Mouse (Mus musculus): ENCODE results near the gene Cdkal1. TPM values are rescaled to one million over a fixed set of nuclear protein-coding genes. Genes with fewer than 3 reads are reported as not detected.

Cdkal1 gene
- polyA plus RNA-seq, 1 experiment = 0.50 TPM

DNA sequence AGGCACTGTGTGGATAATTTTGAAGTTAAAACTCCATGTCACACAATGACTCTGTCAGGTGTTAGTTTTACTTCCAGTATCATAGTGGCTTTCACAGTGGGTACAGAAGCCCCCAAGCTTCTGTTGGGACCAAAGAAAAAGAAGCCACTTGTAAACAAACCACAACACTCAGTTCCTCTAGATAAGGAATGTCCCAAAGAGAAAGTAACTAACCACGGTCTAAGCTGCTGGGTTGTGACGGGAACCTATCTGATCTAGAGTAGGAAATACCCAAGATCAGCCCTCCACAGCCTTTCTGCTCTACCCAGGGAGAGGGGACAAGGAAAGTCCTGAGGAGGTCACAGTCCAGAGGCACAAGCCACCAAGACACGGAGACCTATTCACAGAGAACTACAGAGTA is 99.4 kb downstream of the Cdkal1 start:
- Histone ChIP-seq H3K27me3 (replicated peaks) (no peaks in the 10 kb centered on the region), H3K36me3 (replicated peaks; ENCODE audit: low read length) (peaks cover 4% of the 10 kb centered on the region), H3K4me1 (peaks cover 46% of the 10 kb centered on the region), H3K4me3 (replicated peaks) (peak overlapping the region; percentile 90), H3K9me3 (no peaks in the 10 kb centered on the region)
- no peak for TF ChIP-seq FLI1 (IDR thresholded peaks at IDR 0.05; ENCODE audit: low read length)
- TF ChIP-seq GATA1 (IDR thresholded peaks at IDR 0.05; ENCODE audit: borderline replicate concordance, low read length) = no peak

DNA sequence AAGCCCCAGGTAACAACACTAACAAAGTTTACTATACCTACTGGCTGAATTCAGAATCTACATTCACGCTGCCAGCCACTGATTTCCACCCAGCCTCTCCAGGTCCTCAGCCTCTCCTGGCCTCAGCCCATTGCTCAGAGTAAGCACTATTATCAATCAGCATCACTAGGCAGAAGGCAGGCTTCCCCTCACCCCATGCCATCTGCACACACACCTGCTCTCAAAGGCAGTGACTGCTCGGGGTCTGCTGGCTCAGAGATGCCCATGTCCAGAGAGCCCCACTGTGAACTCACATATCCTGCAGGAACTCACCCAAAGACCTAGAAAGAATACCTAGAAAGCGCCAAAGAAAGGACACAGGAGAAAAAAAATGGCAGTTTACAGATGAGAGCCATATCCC is 102.2 kb downstream of the Cdkal1 start:
- no peak overlapping the region for H3K4me3 ChIP-seq (replicated peaks)
- TF ChIP-seq GATA1 (IDR thresholded peaks at IDR 0.05; ENCODE audit: borderline replicate concordance, low read length) (no peak), FLI1 (IDR thresholded peaks at IDR 0.05; ENCODE audit: low read length) (no peak)
- no peaks in the 10 kb centered on the region for H3K27me3 ChIP-seq (replicated peaks)
- no peaks in the 10 kb centered on the region for H3K9me3 ChIP-seq
- peaks cover 28% of the 10 kb centered on the region for H3K4me1 ChIP-seq
- peaks cover 7% of the 10 kb centered on the region for H3K36me3 ChIP-seq (replicated peaks; ENCODE audit: low read length)

DNA sequence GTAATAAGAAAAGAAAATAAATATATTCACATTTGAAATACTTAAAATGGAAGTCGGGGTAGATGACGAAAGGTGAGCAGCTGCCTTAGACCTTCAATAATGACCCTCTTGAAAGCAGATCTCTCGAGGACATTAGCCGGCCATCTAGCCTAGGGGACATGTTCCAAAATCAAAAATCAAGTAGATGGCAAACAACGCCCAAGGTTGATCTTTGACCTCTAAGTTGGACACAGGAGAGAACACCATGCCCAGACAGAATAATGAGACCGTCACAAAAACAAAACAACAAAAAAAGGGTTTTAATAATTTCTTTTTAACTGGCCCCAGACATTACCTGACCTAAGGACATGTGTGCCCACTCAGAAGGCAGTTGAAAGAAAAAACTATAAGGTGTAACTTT is 103.4 kb downstream of the Cdkal1 start:
- Histone ChIP-seq H3K9me3 (no peaks in the 10 kb centered on the region), H3K4me3 (replicated peaks) (no peak overlapping the region), H3K27me3 (replicated peaks) (no peaks in the 10 kb centered on the region), H3K36me3 (replicated peaks; ENCODE audit: low read length) (peaks cover 7% of the 10 kb centered on the region), H3K4me1 (peaks cover 20% of the 10 kb centered on the region)
- TF ChIP-seq FLI1 (IDR thresholded peaks at IDR 0.05; ENCODE audit: low read length) (no peak), GATA1 (IDR thresholded peaks at IDR 0.05; ENCODE audit: borderline replicate concordance, low read length) (no peak)

DNA sequence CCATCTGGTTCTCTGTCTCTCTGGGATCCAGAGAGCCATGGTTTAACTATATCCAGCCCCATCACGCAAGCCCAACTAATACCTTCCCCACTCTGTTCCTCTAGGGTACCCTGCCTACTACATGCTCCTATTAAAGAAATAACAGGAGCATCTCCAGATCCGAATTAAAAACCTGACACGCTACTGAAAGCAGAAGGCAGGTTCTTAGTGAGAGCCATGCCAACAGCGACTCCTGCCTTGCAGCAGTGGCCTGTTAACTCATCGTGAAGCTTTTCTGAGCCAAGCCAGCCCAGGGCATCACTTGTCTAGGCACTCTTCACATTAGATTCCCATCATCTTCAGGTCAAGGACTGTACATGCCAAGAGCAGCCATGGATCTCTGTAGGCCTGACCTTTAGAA is 104.3 kb downstream of the Cdkal1 start:
- TF ChIP-seq GATA1 (IDR thresholded peaks at IDR 0.05; ENCODE audit: borderline replicate concordance, low read length) (no peak), FLI1 (IDR thresholded peaks at IDR 0.05; ENCODE audit: low read length) (no peak)
- Histone ChIP-seq H3K36me3 (replicated peaks; ENCODE audit: low read length) (peaks cover 7% of the 10 kb centered on the region), H3K4me3 (replicated peaks) (no peak overlapping the region), H3K4me1 (peaks cover 16% of the 10 kb centered on the region), H3K27me3 (replicated peaks) (no peaks in the 10 kb centered on the region), H3K9me3 (no peaks in the 10 kb centered on the region)

DNA sequence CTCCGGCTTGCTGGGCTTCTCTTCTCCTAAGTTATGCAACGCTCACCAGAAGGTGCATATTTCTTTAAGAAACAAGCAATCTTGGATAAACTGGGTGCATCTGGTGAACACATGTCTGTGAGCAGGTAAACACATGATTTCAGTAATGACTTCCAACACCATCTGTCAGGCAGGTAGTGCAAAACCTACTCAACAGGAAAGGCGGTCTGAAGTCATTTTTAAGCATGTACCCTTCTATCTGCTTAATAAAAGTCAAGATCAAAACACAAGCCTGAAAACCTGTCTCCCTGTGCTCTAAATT is 108.2 kb downstream of the Cdkal1 start:
- Histone ChIP-seq H3K36me3 (replicated peaks; ENCODE audit: low read length) (peaks cover 7% of the 10 kb centered on the region), H3K27me3 (replicated peaks) (no peaks in the 10 kb centered on the region), H3K4me1 (peaks cover 7% of the 10 kb centered on the region; the same call in 1 of the 2 replicates), H3K4me3 (replicated peaks) (no peak overlapping the region), H3K9me3 (no peaks in the 10 kb centered on the region)
- TF ChIP-seq GATA1 (IDR thresholded peaks at IDR 0.05; ENCODE audit: borderline replicate concordance, low read length) (no peak), FLI1 (IDR thresholded peaks at IDR 0.05; ENCODE audit: low read length) (no peak)

DNA sequence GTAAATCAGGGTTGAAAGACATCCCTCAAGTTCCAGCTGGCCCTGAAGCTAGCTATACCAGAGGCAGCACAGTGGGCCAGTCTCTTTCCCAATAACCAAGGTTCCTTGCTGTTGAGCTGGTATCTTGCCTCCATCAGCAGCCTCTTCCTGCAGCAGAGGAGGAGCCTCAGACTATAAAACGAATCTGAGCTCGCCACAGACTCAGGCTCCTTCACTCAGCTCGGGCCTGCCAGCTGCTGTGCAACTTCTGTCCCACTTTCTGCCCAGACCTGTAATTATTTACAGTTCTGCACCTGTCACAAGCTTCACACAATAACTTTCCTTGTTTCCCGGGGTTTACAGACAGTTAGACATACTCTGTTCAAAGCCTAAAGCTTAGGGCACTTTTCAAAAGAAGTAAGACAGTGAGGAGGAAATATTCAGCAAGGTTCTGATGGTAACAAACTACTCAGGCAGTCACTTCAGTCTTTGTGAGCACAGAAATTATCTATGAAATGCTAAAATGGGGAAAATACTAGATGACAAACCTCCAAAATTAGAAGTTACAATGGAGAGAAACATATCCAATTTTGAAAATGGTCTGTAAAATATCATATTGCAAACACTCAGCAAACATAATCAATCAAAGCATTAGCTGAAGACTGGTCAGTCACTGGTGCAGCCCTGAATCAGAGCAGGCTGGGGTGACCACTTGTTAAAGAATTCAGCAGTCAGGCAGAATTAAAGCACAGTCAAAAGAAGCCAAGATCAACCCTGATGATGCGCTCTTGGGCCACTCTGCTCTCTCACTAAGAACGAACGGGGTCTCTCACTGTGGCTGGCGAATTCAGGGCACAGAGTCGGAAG is 108.8 kb downstream of the Cdkal1 start:
- Histone ChIP-seq H3K9me3 (no peaks in the 10 kb centered on the region), H3K4me1 (peaks cover 7% of the 10 kb centered on the region; the same call in 1 of the 2 replicates), H3K27me3 (replicated peaks) (no peaks in the 10 kb centered on the region), H3K4me3 (replicated peaks) (no peak overlapping the region), H3K36me3 (replicated peaks; ENCODE audit: low read length) (peaks cover 7% of the 10 kb centered on the region)
- TF ChIP-seq GATA1 (IDR thresholded peaks at IDR 0.05; ENCODE audit: borderline replicate concordance, low read length) (no peak), FLI1 (IDR thresholded peaks at IDR 0.05; ENCODE audit: low read length) (no peak)

DNA sequence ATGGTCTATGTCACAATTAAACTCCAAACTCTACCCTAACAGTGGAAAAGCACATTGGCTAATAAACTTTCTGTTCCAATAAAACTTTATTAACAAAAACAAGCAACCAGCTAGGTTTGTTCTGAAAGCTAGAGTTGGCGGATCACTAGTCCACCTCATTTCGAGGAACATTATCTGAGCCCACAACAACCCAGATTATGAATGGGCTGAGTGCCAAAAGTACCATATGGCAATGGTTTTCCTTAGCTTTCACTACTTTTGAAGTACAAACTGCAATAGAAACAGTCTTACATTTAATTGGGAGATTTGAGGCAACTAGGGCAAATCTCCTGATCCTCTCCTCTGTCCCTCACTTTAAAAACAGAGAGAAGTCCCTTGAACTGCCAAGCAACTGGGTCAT is 110.4 kb downstream of the Cdkal1 start:
- TF ChIP-seq GATA1 (IDR thresholded peaks at IDR 0.05; ENCODE audit: borderline replicate concordance, low read length) (no peak), FLI1 (IDR thresholded peaks at IDR 0.05; ENCODE audit: low read length) (no peak)
- Histone ChIP-seq H3K4me3 (replicated peaks) (no peak overlapping the region), H3K27me3 (replicated peaks) (no peaks in the 10 kb centered on the region), H3K36me3 (replicated peaks; ENCODE audit: low read length) (no peaks in the 10 kb centered on the region), H3K9me3 (no peaks in the 10 kb centered on the region), H3K4me1 (peaks cover 7% of the 10 kb centered on the region; the same call in 1 of the 2 replicates)

DNA sequence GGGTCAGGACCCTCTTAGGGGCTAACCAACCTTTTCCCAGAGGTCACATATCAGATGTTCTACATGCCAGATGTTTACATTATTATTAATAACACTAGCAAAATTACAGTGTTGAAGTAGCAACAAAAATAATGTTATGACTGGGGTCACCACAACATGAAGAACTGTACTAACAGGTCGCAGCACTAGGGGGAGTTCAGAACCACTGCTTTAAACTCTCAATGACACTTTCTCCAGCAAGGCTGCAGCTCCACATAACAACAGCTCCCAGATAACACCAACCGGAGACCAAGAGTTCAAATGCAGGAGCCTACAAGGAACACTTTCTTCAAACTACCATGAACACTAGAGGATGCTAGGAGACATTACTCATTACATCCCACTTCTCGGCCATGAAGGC is 111.3 kb downstream of the Cdkal1 start:
- no peaks in the 10 kb centered on the region for H3K9me3 ChIP-seq
- TF ChIP-seq FLI1 (IDR thresholded peaks at IDR 0.05; ENCODE audit: low read length) (no peak), GATA1 (IDR thresholded peaks at IDR 0.05; ENCODE audit: borderline replicate concordance, low read length) (no peak)

DNA sequence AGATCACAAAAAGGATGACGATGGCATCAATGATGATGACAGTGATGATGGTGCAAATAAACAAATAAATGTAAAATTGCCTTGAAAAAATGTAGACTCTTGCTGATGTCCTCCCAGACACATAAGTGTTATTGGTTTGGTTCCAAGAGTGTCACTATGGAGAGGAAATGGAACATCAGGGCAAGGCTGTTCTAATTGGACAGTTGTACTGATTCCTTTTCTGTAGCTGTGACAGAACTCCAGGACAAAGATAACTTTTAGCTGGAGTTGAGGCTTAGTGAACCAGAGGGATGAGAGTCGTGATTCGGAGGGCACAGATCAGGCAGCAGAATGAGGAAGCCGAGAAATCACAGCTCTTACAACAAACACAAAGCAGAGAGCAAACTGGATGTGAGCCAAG is 111.7 kb downstream of the Cdkal1 start:
- Histone ChIP-seq H3K36me3 (replicated peaks; ENCODE audit: low read length) (no peaks in the 10 kb centered on the region), H3K9me3 (no peaks in the 10 kb centered on the region), H3K4me1 (peaks cover 7% of the 10 kb centered on the region; the same call in 1 of the 2 replicates), H3K4me3 (replicated peaks) (no peak overlapping the region), H3K27me3 (replicated peaks) (no peaks in the 10 kb centered on the region)
- TF ChIP-seq FLI1 (IDR thresholded peaks at IDR 0.05; ENCODE audit: low read length) (no peak), GATA1 (IDR thresholded peaks at IDR 0.05; ENCODE audit: borderline replicate concordance, low read length) (no peak)

More for the DNA sequence above, 111.3 kb downstream of the Cdkal1 start:
- Histone ChIP-seq H3K36me3 (replicated peaks; ENCODE audit: low read length) (no peaks in the 10 kb centered on the region), H3K4me1 (peaks cover 7% of the 10 kb centered on the region; the same call in 1 of the 2 replicates), H3K4me3 (replicated peaks) (no peak overlapping the region), H3K27me3 (replicated peaks) (no peaks in the 10 kb centered on the region)

DNA sequence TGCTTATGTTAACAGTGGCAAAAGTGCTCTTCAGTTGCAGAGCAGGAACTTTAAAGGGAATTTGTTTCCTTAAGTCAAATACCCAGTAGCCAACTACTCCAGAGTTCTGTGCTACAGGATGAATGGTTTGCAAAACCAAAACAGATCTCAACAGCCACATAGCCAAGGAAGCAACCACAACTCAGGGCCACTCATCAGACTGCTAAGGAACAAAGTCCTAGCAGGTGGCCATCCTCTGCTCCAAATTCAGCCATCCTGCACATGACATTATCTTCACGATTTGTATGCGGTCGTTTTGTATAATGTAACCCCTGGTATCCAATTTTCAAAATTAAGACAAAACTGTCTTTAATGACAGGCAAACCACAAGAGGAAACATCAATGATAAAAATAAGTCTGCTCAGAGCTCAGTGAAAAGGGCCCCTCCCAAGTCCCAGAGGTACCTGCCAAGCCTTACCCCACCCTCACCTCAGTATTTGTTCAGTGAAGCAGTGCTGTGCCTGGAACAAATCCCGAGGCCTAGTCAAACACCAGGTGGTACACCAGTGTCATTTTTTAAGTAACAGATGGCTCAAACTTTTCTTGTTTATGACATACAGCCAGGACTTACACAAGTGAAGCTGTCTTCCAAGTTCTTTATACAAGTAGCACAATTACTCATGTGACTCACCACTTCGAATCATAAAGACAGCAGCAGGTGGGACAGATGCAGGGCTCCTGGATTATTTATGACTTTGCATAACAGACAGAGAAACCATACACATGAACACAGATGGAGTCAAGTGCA is 117.6 kb downstream of the Cdkal1 start:
- Histone ChIP-seq H3K36me3 (replicated peaks; ENCODE audit: low read length) (peaks cover 2% of the 10 kb centered on the region), H3K4me1 (peaks cover 42% of the 10 kb centered on the region), H3K9me3 (no peaks in the 10 kb centered on the region), H3K27me3 (replicated peaks) (no peaks in the 10 kb centered on the region), H3K4me3 (replicated peaks) (no peak overlapping the region)
- TF ChIP-seq FLI1 (IDR thresholded peaks at IDR 0.05; ENCODE audit: low read length) (no peak), GATA1 (IDR thresholded peaks at IDR 0.05; ENCODE audit: borderline replicate concordance, low read length) (no peak)

Measured in megakaryocyte, embryonic 14.5 days (primary cell).